Mouse (Mus musculus): ENCODE measurements at regions not wholly inside any gene's neighbourhood (a gene's known extent, or its start where the extent isn't known, plus 50 kb on each side); places are given as distances from the start of the nearest gene placed in this dataset.

GRCm38 (mm10) chr4:106094882-106095556 lies 221.0 kb upstream of the Usp24 start:
- no peak overlapping the region for H3K9ac ChIP-seq
- H3K4me2 ChIP-seq, result no peak overlapping the region
- no peak for ATAC-seq (replicated peaks; ENCODE audit: insufficient number of reproducible peaks, insufficient read depth, low FRiP score, low read depth)
- WGBS, result 79% methylated on average over 11 of the region's 11 CpGs
- H3K4me1 ChIP-seq (replicated peaks), result peaks cover 3% of the 10 kb centered on the region; the same call in 1 of the 2 replicates
- no peaks in the 10 kb centered on the region for H3K36me3 ChIP-seq
- no peak overlapping the region for H3K27ac ChIP-seq
- no peak overlapping the region for H3K4me3 ChIP-seq
- H3K9me3 ChIP-seq (replicated peaks), result no peaks in the 10 kb centered on the region
- no peaks in the 10 kb centered on the region for H3K27me3 ChIP-seq

GRCm38 (mm10) chr4:106096130-106096529 lies 219.9 kb upstream of the Usp24 start:
- Histone ChIP-seq H3K9me3 (replicated peaks) (no peaks in the 10 kb centered on the region), H3K27me3 (no peaks in the 10 kb centered on the region), H3K4me2 (no peak overlapping the region), H3K27ac (no peak overlapping the region), H3K36me3 (no peaks in the 10 kb centered on the region), H3K4me1 (replicated peaks) (peaks cover 3% of the 10 kb centered on the region; the same call in 1 of the 2 replicates), H3K9ac (no peak overlapping the region), H3K4me3 (no peak overlapping the region)
- ATAC-seq (replicated peaks; ENCODE audit: insufficient number of reproducible peaks, insufficient read depth, low FRiP score, low read depth), result no peak
- WGBS, result 75% methylated on average over 3 of the region's 3 CpGs

- 92% methylated on average over 1 of the region's 1 CpGs for WGBS
- no peak overlapping the region for H3K4me2 ChIP-seq
- ATAC-seq (replicated peaks; ENCODE audit: insufficient number of reproducible peaks, insufficient read depth, low FRiP score, low read depth), result no peak
Measured at GRCm38 (mm10) chr4:106097846-106098245, 218.2 kb upstream of the Usp24 start.

DNA sequence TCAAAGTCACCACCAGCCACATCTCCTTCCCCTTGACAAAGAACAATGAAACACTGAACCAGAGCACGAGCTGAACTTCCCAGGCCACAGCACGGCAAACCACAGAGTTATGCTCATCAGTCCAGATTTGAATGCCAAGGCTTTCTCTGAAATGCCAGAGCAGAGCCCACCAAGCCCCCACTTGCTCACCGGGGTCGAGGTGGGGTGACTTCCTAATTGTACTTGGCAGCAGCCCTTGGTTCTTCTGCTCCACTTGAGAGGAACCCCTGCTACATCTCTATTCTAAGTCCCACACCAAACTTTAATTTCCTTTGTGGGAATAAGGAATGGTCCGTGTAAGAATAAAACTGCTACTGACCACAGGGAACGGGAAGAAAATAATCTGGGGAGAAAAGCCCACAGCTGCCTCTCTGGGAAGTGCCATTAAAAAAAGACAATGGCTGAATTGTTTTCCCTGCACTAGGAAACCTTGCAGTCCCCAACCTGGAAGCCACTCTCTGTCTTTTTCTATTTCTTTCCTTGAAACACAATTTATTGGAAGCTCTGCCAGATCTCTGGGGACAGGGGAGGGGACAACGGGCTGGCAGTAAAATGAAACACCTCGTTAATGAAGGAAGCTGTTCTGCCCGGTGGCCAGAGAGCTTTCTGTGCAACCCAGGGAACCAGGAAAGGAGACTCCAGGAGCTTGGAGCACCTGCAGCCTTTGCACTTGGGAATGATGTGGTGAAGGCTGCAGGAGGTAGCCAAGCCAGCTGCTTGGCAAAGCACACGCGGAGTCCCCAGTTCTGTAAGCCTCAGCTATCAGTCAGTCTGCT lies 215.6 kb upstream of the Usp24 start:
- Histone ChIP-seq H3K4me1 (replicated peaks) (peaks cover 5% of the 10 kb centered on the region; the same call in 1 of the 2 replicates), H3K9ac (no peak overlapping the region), H3K27ac (no peak overlapping the region), H3K27me3 (no peaks in the 10 kb centered on the region), H3K4me2 (no peak overlapping the region), H3K9me3 (replicated peaks) (no peaks in the 10 kb centered on the region), H3K36me3 (no peaks in the 10 kb centered on the region), H3K4me3 (no peak overlapping the region)
- WGBS, result 54% methylated on average over 11 of the region's 11 CpGs
- ATAC-seq (replicated peaks; ENCODE audit: insufficient number of reproducible peaks, insufficient read depth, low FRiP score, low read depth), result no peak

More at GRCm38 (mm10) chr4:106097846-106098245, 218.2 kb upstream of the Usp24 start:
- Histone ChIP-seq H3K27ac (no peak overlapping the region), H3K4me1 (replicated peaks) (peaks cover 5% of the 10 kb centered on the region; the same call in 1 of the 2 replicates), H3K9ac (no peak overlapping the region), H3K27me3 (no peaks in the 10 kb centered on the region), H3K36me3 (no peaks in the 10 kb centered on the region), H3K4me3 (no peak overlapping the region), H3K9me3 (replicated peaks) (no peaks in the 10 kb centered on the region)

- Histone ChIP-seq H3K4me1 (replicated peaks) (peaks cover 5% of the 10 kb centered on the region; the same call in 1 of the 2 replicates), H3K9me3 (replicated peaks) (no peaks in the 10 kb centered on the region), H3K36me3 (no peaks in the 10 kb centered on the region), H3K4me3 (no peak overlapping the region), H3K27me3 (no peaks in the 10 kb centered on the region), H3K4me2 (no peak overlapping the region), H3K27ac (no peak overlapping the region), H3K9ac (no peak overlapping the region)
- no peak for ATAC-seq (replicated peaks; ENCODE audit: insufficient number of reproducible peaks, insufficient read depth, low FRiP score, low read depth)
- WGBS, result 29% methylated on average over 5 of the region's 5 CpGs
Measured at GRCm38 (mm10) chr4:106101904-106102303, 214.1 kb upstream of the Usp24 start.

GRCm38 (mm10) chr4:106102451-106102977 lies 213.5 kb upstream of the Usp24 start:
- H3K27me3 ChIP-seq, result no peaks in the 10 kb centered on the region
- no peak for ATAC-seq (replicated peaks; ENCODE audit: insufficient number of reproducible peaks, insufficient read depth, low FRiP score, low read depth)
- no peaks in the 10 kb centered on the region for H3K36me3 ChIP-seq
- H3K4me1 ChIP-seq (replicated peaks), result peaks cover 5% of the 10 kb centered on the region; the same call in 1 of the 2 replicates
- WGBS, result 54% methylated on average over 7 of the region's 7 CpGs
- no peak overlapping the region for H3K27ac ChIP-seq
- H3K4me3 ChIP-seq, result no peak overlapping the region
- H3K4me2 ChIP-seq, result no peak overlapping the region
- no peak overlapping the region for H3K9ac ChIP-seq
- no peaks in the 10 kb centered on the region for H3K9me3 ChIP-seq (replicated peaks)

DNA sequence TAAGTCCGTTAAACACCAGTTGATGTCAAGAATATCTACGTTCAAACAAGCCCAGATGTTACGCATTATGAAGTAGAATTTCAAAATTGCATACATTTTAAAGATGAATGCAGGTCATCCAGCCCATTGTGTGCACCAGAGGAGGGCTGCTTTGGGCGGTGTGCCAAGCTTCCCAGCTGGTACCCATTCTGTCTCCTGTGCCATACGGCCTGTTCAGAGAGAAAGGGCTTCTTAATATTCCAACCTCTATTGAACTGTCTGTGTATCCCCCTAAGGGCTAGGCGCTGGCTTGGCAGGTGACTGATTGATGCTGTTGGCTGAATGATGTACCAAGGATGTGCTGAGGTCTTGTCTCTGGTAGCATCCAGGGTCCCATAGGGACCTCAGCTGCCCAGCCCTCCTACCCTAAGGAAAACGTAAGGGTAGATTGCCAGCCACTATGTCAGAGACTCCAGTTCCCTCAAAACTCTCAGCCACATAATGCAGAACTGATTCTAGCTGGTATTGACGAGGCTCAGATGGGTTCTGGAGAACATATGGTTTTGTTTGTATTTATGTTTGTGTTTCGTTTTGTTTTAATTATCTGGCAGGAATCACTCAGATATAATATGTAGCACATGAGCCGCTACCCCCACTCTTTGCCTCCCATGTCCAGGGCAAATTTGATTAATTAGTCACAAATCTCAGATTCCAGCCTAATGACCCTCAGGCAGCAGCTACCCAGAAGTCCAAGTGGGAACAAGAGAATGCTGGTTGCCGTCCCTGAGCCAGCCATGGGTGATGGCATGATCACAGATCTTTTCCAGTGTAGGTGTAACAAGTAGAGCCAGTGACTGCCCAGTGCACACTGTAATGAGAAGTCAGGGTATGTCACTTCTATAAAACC lies 212.0 kb upstream of the Usp24 start:
- ATAC-seq (replicated peaks; ENCODE audit: insufficient number of reproducible peaks, insufficient read depth, low FRiP score, low read depth), result no peak
- H3K36me3 ChIP-seq, result no peaks in the 10 kb centered on the region
- no peak overlapping the region for H3K9ac ChIP-seq

GRCm38 (mm10) chr4:106112981-106113380 lies 203.0 kb upstream of the Usp24 start:
- Histone ChIP-seq H3K27me3 (no peaks in the 10 kb centered on the region), H3K4me2 (no peak overlapping the region), H3K36me3 (no peaks in the 10 kb centered on the region), H3K9ac (no peak overlapping the region), H3K27ac (no peak overlapping the region), H3K4me3 (no peak overlapping the region), H3K9me3 (replicated peaks) (no peaks in the 10 kb centered on the region), H3K4me1 (replicated peaks) (no peaks in the 10 kb centered on the region)
- ATAC-seq (replicated peaks; ENCODE audit: insufficient number of reproducible peaks, insufficient read depth, low FRiP score, low read depth), result no peak

More for the DNA sequence above, 212.0 kb upstream of the Usp24 start:
- no peaks in the 10 kb centered on the region for H3K27me3 ChIP-seq
- no peak overlapping the region for H3K27ac ChIP-seq
- H3K4me2 ChIP-seq, result no peak overlapping the region
- 79% methylated on average over 11 of the region's 11 CpGs for WGBS
- H3K4me3 ChIP-seq, result no peak overlapping the region
- H3K9me3 ChIP-seq (replicated peaks), result no peaks in the 10 kb centered on the region
- peaks cover 5% of the 10 kb centered on the region; the same call in 1 of the 2 replicates for H3K4me1 ChIP-seq (replicated peaks)

GRCm38 (mm10) chr4:106113747-106114146 lies 202.3 kb upstream of the Usp24 start:
- no peak overlapping the region for H3K4me3 ChIP-seq
- H3K9ac ChIP-seq, result no peak overlapping the region
- no peaks in the 10 kb centered on the region for H3K9me3 ChIP-seq (replicated peaks)
- H3K27me3 ChIP-seq, result no peaks in the 10 kb centered on the region
- no peaks in the 10 kb centered on the region for H3K4me1 ChIP-seq (replicated peaks)
- no peak overlapping the region for H3K27ac ChIP-seq
- H3K4me2 ChIP-seq, result no peak overlapping the region
- no peak for ATAC-seq (replicated peaks; ENCODE audit: insufficient number of reproducible peaks, insufficient read depth, low FRiP score, low read depth)
- no peaks in the 10 kb centered on the region for H3K36me3 ChIP-seq

- Histone ChIP-seq H3K4me3 (no peak overlapping the region), H3K36me3 (no peaks in the 10 kb centered on the region), H3K4me2 (no peak overlapping the region), H3K9ac (no peak overlapping the region), H3K9me3 (replicated peaks) (no peaks in the 10 kb centered on the region), H3K27me3 (no peaks in the 10 kb centered on the region), H3K4me1 (replicated peaks) (no peaks in the 10 kb centered on the region), H3K27ac (no peak overlapping the region)
- ATAC-seq (replicated peaks; ENCODE audit: insufficient number of reproducible peaks, insufficient read depth, low FRiP score, low read depth), result no peak
- WGBS, result 72% methylated on average over 7 of the region's 7 CpGs
Measured at GRCm38 (mm10) chr4:106116611-106117010, 199.4 kb upstream of the Usp24 start.

GRCm38 (mm10) chr4:106121306-106121705 lies 194.7 kb upstream of the Usp24 start:
- H3K4me3 ChIP-seq, result no peak overlapping the region
- WGBS, result 65% methylated on average over 1 of the region's 1 CpGs

More at GRCm38 (mm10) chr4:106121306-106121705, 194.7 kb upstream of the Usp24 start:
- H3K27me3 ChIP-seq, result no peaks in the 10 kb centered on the region
- no peak overlapping the region for H3K9ac ChIP-seq
- H3K9me3 ChIP-seq (replicated peaks), result no peaks in the 10 kb centered on the region
- H3K4me2 ChIP-seq, result no peak overlapping the region
- H3K4me1 ChIP-seq (replicated peaks), result no peaks in the 10 kb centered on the region
- no peak for ATAC-seq (replicated peaks; ENCODE audit: insufficient number of reproducible peaks, insufficient read depth, low FRiP score, low read depth)
- H3K27ac ChIP-seq, result no peak overlapping the region
- H3K36me3 ChIP-seq, result no peaks in the 10 kb centered on the region

All from heart, embryonic 15.5 days (tissue).